Mouse (Mus musculus) limb, embryonic 15.5 days (tissue): Measurements from ENCODE around the gene Cln6. TPM values are rescaled to one million over a fixed set of nuclear protein-coding genes. Genes with fewer than 3 reads are reported as not detected.
A peak's percentile ranks its signal among the peaks of the same experiment; 100 is the strongest.
"Not testable (repeated sequence)": the region's sequence is repeated elsewhere in the genome, so short reads cannot be mapped to it uniquely, and the experiment has no call there.

Experiments
- ATAC-seq: fragments of 200-750 bp; cut with Nextera tagmentation; 2 replicates; pipeline ENCODE4 v1.8.0; 2017; ENCODE audit warnings: low read depth, moderate TSS enrichment; ENCODE audit not compliant: insufficient number of reproducible peaks, low FRiP score, low TSS enrichment
- H3K27ac ChIP-seq: fragments of 300-500 bp; sonication (generic); 2 replicates; pipeline ENCODE4 v1.5.1; 2015; ENCODE audit warnings: moderate library complexity, mild to moderate bottlenecking, inconsistent platforms
- H3K27me3 ChIP-seq: fragments of 300-500 bp; sonication (generic); 2 replicates; pipeline ENCODE4 v1.6.1; 2015; ENCODE audit warnings: inconsistent platforms
- H3K36me3 ChIP-seq: fragments of 300-500 bp; sonication (generic); 2 replicates; pipeline ENCODE4 v1.6.1; 2015; ENCODE audit warnings: inconsistent platforms
- H3K4me1 ChIP-seq: fragments of 300-500 bp; sonication (generic); 2 replicates; pipeline ENCODE4 v1.6.1; 2015; ENCODE audit warnings: inconsistent platforms
- H3K4me2 ChIP-seq: fragments of 300-500 bp; sonication (generic); 2 replicates; pipeline ENCODE4 v1.6.1; 2015; ENCODE audit warnings: mild to moderate bottlenecking, inconsistent platforms
- H3K4me3 ChIP-seq: fragments of 300-500 bp; sonication (generic); 2 replicates; pipeline ENCODE4 v1.5.1; 2015; ENCODE audit warnings: mild to moderate bottlenecking, inconsistent platforms
- H3K9ac ChIP-seq: fragments of 300-500 bp; sonication (generic); 2 replicates; pipeline ENCODE4 v1.6.1; 2015; ENCODE audit warnings: inconsistent platforms
- H3K9me3 ChIP-seq: fragments of 300-500 bp; sonication (generic); 2 replicates; pipeline ENCODE4 v1.6.1; 2016; ENCODE audit warnings: inconsistent platforms
- WGBS: fragments of 180-500 bp; shearing (Covaris S2); methylation state at CpG from one replicate; pipeline ENCODE4 v1.1.7; 2015; 5-methylcytosine and 5-hydroxymethylcytosine counted together
- polyA plus RNA-seq: library from polyadenylated mRNA; unstranded; fragments of >200 nt; fragmentation: Nextera tagmentation; extraction: Ambion mirVana; gene quantifications from 2 replicates; pipeline ENCODE4 v1.2.1, GENCODE M21; 2015

Gene Cln6
- polyA plus RNA-seq, 1 experiment from 2014 or later = 24.6 TPM

GRCm38 (mm10) chr9:62858266-62859019 is 19.9 kb downstream of the Cln6 start:
- Histone ChIP-seq H3K36me3 (no peaks in the 10 kb centered on the region), H3K9me3 (no peaks in the 10 kb centered on the region), H3K4me1 (peaks cover 47% of the 10 kb centered on the region), H3K9ac (0 out of 2 replicates have a peak overlapping the region, but pooled peaks have one; percentile 8), H3K27ac (peak overlapping the region; percentile 84), H3K4me3 (peak overlapping the region; percentile 27), H3K27me3 (no peaks in the 10 kb centered on the region), H3K4me2 (peak overlapping the region; percentile 49)
- ATAC-seq = no peak
- WGBS = 23% methylated on average over 8 of the region's 8 CpGs

- not testable (repeated sequence) for H3K4me3 ChIP-seq, H3K4me2 ChIP-seq, H3K9me3 ChIP-seq, H3K27ac ChIP-seq, H3K27me3 ChIP-seq, H3K9ac ChIP-seq, ATAC-seq, H3K36me3 ChIP-seq
- WGBS = 49% methylated on average over 7 of the region's 7 CpGs
- peaks cover 38% of the 10 kb centered on the region for H3K4me1 ChIP-seq
Observed at GRCm38 (mm10) chr9:62860102-62860501, 21.5 kb downstream of the Cln6 start.

- H3K9ac ChIP-seq = no peak overlapping the region
- H3K36me3 ChIP-seq = no peaks in the 10 kb centered on the region
- H3K9me3 ChIP-seq = no peaks in the 10 kb centered on the region
- ATAC-seq = no peak
- no peaks in the 10 kb centered on the region for H3K27me3 ChIP-seq
- H3K4me1 ChIP-seq = peaks cover 38% of the 10 kb centered on the region
- H3K27ac ChIP-seq = no peak overlapping the region
- WGBS = 51% methylated on average over 4 of the region's 4 CpGs
- no peak overlapping the region for H3K4me3 ChIP-seq
- no peak overlapping the region for H3K4me2 ChIP-seq
Observed at GRCm38 (mm10) chr9:62860866-62861265, 22.3 kb downstream of the Cln6 start.

- not testable (repeated sequence) for H3K36me3 ChIP-seq, H3K4me2 ChIP-seq, H3K4me3 ChIP-seq, H3K27me3 ChIP-seq, ATAC-seq, H3K9me3 ChIP-seq, H3K9ac ChIP-seq, H3K4me1 ChIP-seq, H3K27ac ChIP-seq
- 86% methylated on average over 4 of the region's 4 CpGs for WGBS
Observed at GRCm38 (mm10) chr9:62869236-62869635, 30.7 kb downstream of the Cln6 start.

GRCm38 (mm10) chr9:62870728-62871127 is 32.1 kb downstream of the Cln6 start:
- Histone ChIP-seq H3K9me3 (no peaks in the 10 kb centered on the region), H3K9ac (no peak overlapping the region), H3K27ac (no peak overlapping the region), H3K36me3 (no peaks in the 10 kb centered on the region), H3K4me1 (no peaks in the 10 kb centered on the region), H3K4me2 (no peak overlapping the region), H3K4me3 (no peak overlapping the region), H3K27me3 (no peaks in the 10 kb centered on the region)
- no peak for ATAC-seq

GRCm38 (mm10) chr9:62876966-62877616 is 38.5 kb downstream of the Cln6 start:
- H3K4me1 ChIP-seq = peaks cover 5% of the 10 kb centered on the region; the same call in 1 of the 2 replicates
- ATAC-seq = no peak
- no peak overlapping the region for H3K27ac ChIP-seq
- no peak overlapping the region for H3K4me2 ChIP-seq
- whole genome bisulfite sequencing = 74% methylated on average over 7 of the region's 7 CpGs
- H3K4me3 ChIP-seq = no peak overlapping the region
- H3K36me3 ChIP-seq = peaks cover 15% of the 10 kb centered on the region
- H3K9me3 ChIP-seq = no peaks in the 10 kb centered on the region
- no peaks in the 10 kb centered on the region for H3K27me3 ChIP-seq
- no peak overlapping the region for H3K9ac ChIP-seq

GRCm38 (mm10) chr9:62877825-62878224 is 39.2 kb downstream of the Cln6 start:
- Histone ChIP-seq H3K27ac (no peak overlapping the region), H3K4me3 (no peak overlapping the region), H3K9me3 (no peaks in the 10 kb centered on the region), H3K4me2 (no peak overlapping the region), H3K27me3 (no peaks in the 10 kb centered on the region), H3K36me3 (peaks cover 20% of the 10 kb centered on the region), H3K9ac (no peak overlapping the region), H3K4me1 (peaks cover 5% of the 10 kb centered on the region; the same call in 1 of the 2 replicates)
- 48% methylated on average over 2 of the region's 2 CpGs for WGBS
- ATAC-seq = no peak

GRCm38 (mm10) chr9:62881871-62882270 is 43.3 kb downstream of the Cln6 start:
- Histone ChIP-seq H3K4me3 (no peak overlapping the region), H3K27me3 (no peaks in the 10 kb centered on the region), H3K4me1 (peaks cover 5% of the 10 kb centered on the region; the same call in 1 of the 2 replicates), H3K27ac (0 out of 2 replicates have a peak overlapping the region, but pooled peaks have one; percentile 5), H3K4me2 (no peak overlapping the region), H3K9me3 (no peaks in the 10 kb centered on the region), H3K36me3 (peaks cover 47% of the 10 kb centered on the region), H3K9ac (no peak overlapping the region)
- 76% methylated on average over 12 of the region's 12 CpGs for WGBS
- ATAC-seq = no peak

GRCm38 (mm10) chr9:62894486-62894885 is 55.9 kb downstream of the Cln6 start:
- 82% methylated on average over 1 of the region's 1 CpGs for WGBS
- Histone ChIP-seq H3K9me3 (no peaks in the 10 kb centered on the region), H3K36me3 (peaks cover 54% of the 10 kb centered on the region), H3K27ac (no peak overlapping the region), H3K4me3 (no peak overlapping the region), H3K9ac (no peak overlapping the region), H3K4me2 (no peak overlapping the region), H3K4me1 (no peaks in the 10 kb centered on the region), H3K27me3 (no peaks in the 10 kb centered on the region)
- no peak for ATAC-seq

Other genes with a start within 250 kb of the Cln6 start
- 11.2 and 12.2 TPM in 2 replicates for gene Itga11, start 161.0 kb upstream of the Cln6 start, polyA plus RNA-seq
- 15.1 and 18.2 TPM in 2 replicates for gene Fem1b, start 26.9 kb upstream of the Cln6 start, polyA plus RNA-seq
- 16.2 and 19.4 TPM in 2 replicates for gene Calml4, start 19.3 kb downstream of the Cln6 start, polyA plus RNA-seq
- gene Pias1, start 149.1 kb downstream of the Cln6 start, polyA plus RNA-seq = 55.6 and 60.4 TPM in 2 replicates